Mouse (Mus musculus): ENCODE data around the gene Gamt.

The Gamt gene

GRCm38 (mm10) chr10:80285222-80286070 lies 24.6 kb upstream of the Gamt start:
- no peak for DNase-seq (ENCODE audit: low spot score in 2 of 2)

GRCm38 (mm10) chr10:80282481-80283441 lies 21.9 kb upstream of the Gamt start:
- no peak for DNase-seq (ENCODE audit: low spot score in 2 of 2)

- no peak for DNase-seq (ENCODE audit: low spot score in 2 of 2)
These were observed 21.1 kb upstream of the Gamt start for GRCm38 (mm10) chr10:80281921-80282371.

- DNase-seq (ENCODE audit: low spot score in 2 of 2), result no peak
These were observed 20.5 kb upstream of the Gamt start for GRCm38 (mm10) chr10:80281304-80281703.

- no peak for DNase-seq (ENCODE audit: low spot score in 2 of 2)
These were observed 18.5 kb upstream of the Gamt start for GRCm38 (mm10) chr10:80279273-80279672.

GRCm38 (mm10) chr10:80278390-80278789 lies 17.6 kb upstream of the Gamt start:
- DNase-seq (ENCODE audit: low spot score in 2 of 2), result no peak

GRCm38 (mm10) chr10:80276238-80276637 lies 15.4 kb upstream of the Gamt start:
- DNase-seq (ENCODE audit: low spot score in 2 of 2), result no peak

GRCm38 (mm10) chr10:80273847-80274246 lies 13.0 kb upstream of the Gamt start:
- DNase-seq (ENCODE audit: low spot score in 2 of 2), result no peak

- DNase-seq (ENCODE audit: low spot score in 2 of 2), result no peak
These were observed 11.2 kb upstream of the Gamt start for GRCm38 (mm10) chr10:80271870-80272585.

- DNase-seq (ENCODE audit: low spot score in 2 of 2), result no peak
These were observed 10.5 kb upstream of the Gamt start for GRCm38 (mm10) chr10:80271186-80271843.

GRCm38 (mm10) chr10:80270734-80271181 lies 9.9 kb upstream of the Gamt start:
- no peak for DNase-seq (ENCODE audit: low spot score in 2 of 2)

GRCm38 (mm10) chr10:80270099-80270498 lies 9.3 kb upstream of the Gamt start:
- no peak for DNase-seq (ENCODE audit: low spot score in 2 of 2)

- no peak for DNase-seq (ENCODE audit: low spot score in 2 of 2)
These were observed 4.3 kb upstream of the Gamt start for GRCm38 (mm10) chr10:80265149-80265486.

- DNase-seq (ENCODE audit: low spot score in 2 of 2), result peak; percentile 98 to 100
These were observed 3.7 kb upstream of the Gamt start for GRCm38 (mm10) chr10:80264341-80265148.

GRCm38 (mm10) chr10:80262776-80263365 lies 2.1 kb upstream of the Gamt start:
- no peak for DNase-seq (ENCODE audit: low spot score in 2 of 2)

- DNase-seq (ENCODE audit: low spot score in 2 of 2), result no peak
These were observed 1.4 kb upstream of the Gamt start for GRCm38 (mm10) chr10:80262169-80262568.

- peak; percentile 84 to 90 for DNase-seq (ENCODE audit: low spot score in 2 of 2)
These were observed 765 bp upstream of the Gamt start for GRCm38 (mm10) chr10:80261585-80261968.

GRCm38 (mm10) chr10:80259861-80260641 lies 761 bp downstream of the Gamt start:
- peak; percentile 60 to 72 for DNase-seq (ENCODE audit: low spot score in 2 of 2)

- DNase-seq (ENCODE audit: low spot score in 2 of 2), result no peak
These were observed 1.4 kb downstream of the Gamt start for GRCm38 (mm10) chr10:80259463-80259805.

Measured in frontal cortex, postnatal 36 days (tissue).